Mouse (Mus musculus): ENCODE results near the gene Gm9844. TPM values are rescaled to one million over a fixed set of nuclear protein-coding genes. Genes with fewer than 3 reads are reported as not detected.

Gene Gm9844
- polyA plus RNA-seq, 1 experiment from 2014 or later: 2.7 TPM

GRCm38 (mm10) chr7:24859234-24859633, 2.8 kb upstream of the Gm9844 start:
- H3K4me2 ChIP-seq (ENCODE audit: low read depth, low read length): peak overlapping the region; percentile 38; the same call in 1 of the 2 replicates
- peaks cover 18% of the 10 kb centered on the region for H3K4me1 ChIP-seq (ENCODE audit: insufficient read depth)
- H3K27me3 ChIP-seq (ENCODE audit: insufficient read depth, low read length): no peaks in the 10 kb centered on the region
- H3K27ac ChIP-seq (ENCODE audit: low read depth): peak overlapping the region; percentile 79
- WGBS (ENCODE audit: insufficient replicate concordance): 47% methylated on average over 5 of the region's 5 CpGs
- peak; percentile 57 for DNase-seq
- no peaks in the 10 kb centered on the region for H3K9me3 ChIP-seq (ENCODE audit: low read length)
- no peaks in the 10 kb centered on the region for H3K36me3 ChIP-seq (replicated peaks; ENCODE audit: insufficient read depth, low read length)
- no peak overlapping the region for H3K4me3 ChIP-seq (ENCODE audit: low read depth, low read length)
- TF ChIP-seq CTCF (IDR thresholded peaks at IDR 0.05; ENCODE audit: low read depth): no peak
- peak; percentile 84 for TF ChIP-seq EP300 (IDR thresholded peaks at IDR 0.05; ENCODE audit: low read depth)
- peak; percentile 99 for ATAC-seq
- peak overlapping the region; percentile 40 for H3K9ac ChIP-seq (replicated peaks)

DNA sequence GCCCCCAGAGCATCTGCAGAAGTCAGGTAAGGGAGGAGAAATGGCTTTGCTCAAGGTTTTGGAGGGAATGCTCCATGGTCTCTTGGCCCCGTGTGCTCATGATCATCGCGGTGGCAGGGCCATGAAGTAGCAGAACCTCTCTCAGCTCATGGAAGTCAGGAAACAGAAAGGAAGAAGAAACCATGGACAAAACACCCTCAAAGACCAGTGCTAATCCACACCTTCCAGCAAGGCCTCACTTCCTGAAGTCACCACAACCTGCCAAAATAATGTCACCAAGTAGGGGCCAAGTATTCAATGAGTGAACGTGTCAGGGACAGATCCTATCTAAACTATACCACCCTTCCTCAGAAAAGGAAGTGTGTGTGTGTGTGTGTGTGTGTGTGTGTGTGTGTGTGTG, 840 bp downstream of the Gm9844 start:
- no peak overlapping the region for H3K27ac ChIP-seq (ENCODE audit: low read depth)

DNA sequence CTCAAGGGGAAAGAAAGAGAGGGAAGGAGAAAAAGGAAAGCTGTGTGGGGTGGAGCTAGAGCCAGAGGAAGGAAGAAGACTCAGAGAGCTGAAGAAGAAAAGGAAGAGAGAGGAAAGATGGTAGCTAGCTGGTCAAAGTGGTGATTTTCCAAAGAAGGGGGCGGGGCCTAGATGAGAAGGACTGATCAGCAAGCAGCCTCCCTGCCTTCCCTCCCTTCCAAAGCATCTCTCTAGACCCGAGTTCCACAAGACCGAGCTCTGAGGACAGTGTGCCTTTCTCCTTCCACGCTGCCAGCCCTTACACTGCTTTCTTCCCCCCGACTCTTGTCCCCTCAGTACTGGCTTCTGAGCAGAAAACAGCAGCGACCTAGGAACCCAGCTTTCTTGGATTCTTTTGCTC, 2.1 kb downstream of the Gm9844 start:
- ATAC-seq: no peak

More for the DNA sequence above, 840 bp downstream of the Gm9844 start:
- ATAC-seq (no peak), DNase-seq (no peak)
- Histone ChIP-seq H3K4me2 (ENCODE audit: low read depth, low read length) (no peak overlapping the region), H3K9me3 (ENCODE audit: low read length) (no peaks in the 10 kb centered on the region), H3K4me3 (ENCODE audit: low read depth, low read length) (no peak overlapping the region), H3K27me3 (ENCODE audit: insufficient read depth, low read length) (no peaks in the 10 kb centered on the region), H3K9ac (replicated peaks) (no peak overlapping the region), H3K4me1 (ENCODE audit: insufficient read depth) (peaks cover 10% of the 10 kb centered on the region), H3K36me3 (replicated peaks; ENCODE audit: insufficient read depth, low read length) (no peaks in the 10 kb centered on the region)
- WGBS (ENCODE audit: insufficient replicate concordance): 53% methylated on average over 4 of the region's 4 CpGs
- no peak for TF ChIP-seq EP300 (IDR thresholded peaks at IDR 0.05; ENCODE audit: low read depth)
- TF ChIP-seq CTCF (IDR thresholded peaks at IDR 0.05; ENCODE audit: low read depth): no peak

GRCm38 (mm10) chr7:24869080-24869479, 7.1 kb downstream of the Gm9844 start:
- no peak overlapping the region for H3K4me2 ChIP-seq (ENCODE audit: low read depth, low read length)
- H3K27ac ChIP-seq (ENCODE audit: low read depth): no peak overlapping the region
- no peaks in the 10 kb centered on the region for H3K36me3 ChIP-seq (replicated peaks; ENCODE audit: insufficient read depth, low read length)
- H3K4me3 ChIP-seq (ENCODE audit: low read depth, low read length): no peak overlapping the region
- TF ChIP-seq EP300 (IDR thresholded peaks at IDR 0.05; ENCODE audit: low read depth) (no peak), CTCF (IDR thresholded peaks at IDR 0.05; ENCODE audit: low read depth) (no peak)
- 60% methylated on average over 17 of the region's 17 CpGs for WGBS (ENCODE audit: insufficient replicate concordance)
- H3K9me3 ChIP-seq (ENCODE audit: low read length): no peaks in the 10 kb centered on the region
- no peak for DNase-seq
- H3K27me3 ChIP-seq (ENCODE audit: insufficient read depth, low read length): peaks cover 8% of the 10 kb centered on the region; the same call in 1 of the 2 replicates
- no peak for ATAC-seq
- H3K4me1 ChIP-seq (ENCODE audit: insufficient read depth): no peaks in the 10 kb centered on the region
- no peak overlapping the region for H3K9ac ChIP-seq (replicated peaks)

More for the DNA sequence above, 2.1 kb downstream of the Gm9844 start:
- Histone ChIP-seq H3K9me3 (ENCODE audit: low read length) (no peaks in the 10 kb centered on the region), H3K27me3 (ENCODE audit: insufficient read depth, low read length) (no peaks in the 10 kb centered on the region), H3K9ac (replicated peaks) (no peak overlapping the region), H3K4me3 (ENCODE audit: low read depth, low read length) (no peak overlapping the region), H3K4me1 (ENCODE audit: insufficient read depth) (peaks cover 7% of the 10 kb centered on the region), H3K4me2 (ENCODE audit: low read depth, low read length) (no peak overlapping the region), H3K27ac (ENCODE audit: low read depth) (no peak overlapping the region), H3K36me3 (replicated peaks; ENCODE audit: insufficient read depth, low read length) (no peaks in the 10 kb centered on the region)
- no peak for DNase-seq
- WGBS (ENCODE audit: insufficient replicate concordance): 26% methylated on average over 6 of the region's 6 CpGs
- TF ChIP-seq CTCF (IDR thresholded peaks at IDR 0.05; ENCODE audit: low read depth) (no peak), EP300 (IDR thresholded peaks at IDR 0.05; ENCODE audit: low read depth) (no peak)

DNA sequence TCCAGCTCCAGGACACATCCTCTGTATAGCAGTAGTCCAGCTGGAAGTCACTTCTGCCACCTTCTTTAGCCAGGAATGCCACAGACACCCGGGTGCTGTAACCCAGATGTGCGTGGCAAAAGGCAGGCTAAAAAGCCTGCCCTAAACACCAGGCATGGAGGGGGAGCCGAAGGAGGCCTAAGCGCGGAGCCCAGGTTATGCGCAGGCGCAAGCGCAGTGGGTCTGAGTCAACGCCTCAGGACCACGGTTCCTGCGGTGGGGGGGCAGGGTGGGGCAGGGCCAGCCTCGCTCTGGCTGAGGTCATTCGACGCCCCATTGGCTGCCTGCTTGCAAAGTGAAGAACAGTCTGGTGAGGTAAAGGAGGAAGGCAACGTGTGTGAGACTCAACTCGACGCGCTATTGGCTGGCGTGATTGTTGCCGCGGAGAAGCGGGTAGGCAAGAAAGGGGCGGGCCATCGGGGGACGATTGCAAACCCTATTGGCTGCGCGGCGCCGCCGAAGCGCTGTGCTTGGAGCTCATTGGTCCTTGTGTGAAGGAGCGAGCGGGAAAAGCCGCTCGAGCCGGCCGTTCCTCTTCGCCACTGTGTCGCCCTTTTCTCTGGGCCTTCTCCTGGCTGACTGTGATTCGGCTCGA, 7.6 kb downstream of the Gm9844 start, which contains the start of the genes Lypd4 and Dmrtc2:
TSS of gene Lypd4 (minus strand) at position 410 of the 634 bp plus-strand sequence.
TSS of gene Dmrtc2 (plus strand) at position 526 of the 634 bp plus-strand sequence.
- no peak for DNase-seq
- Histone ChIP-seq H3K9me3 (ENCODE audit: low read length) (no peaks in the 10 kb centered on the region), H3K36me3 (replicated peaks; ENCODE audit: insufficient read depth, low read length) (no peaks in the 10 kb centered on the region), H3K27ac (ENCODE audit: low read depth) (no peak within 1 kb of the TSS), H3K4me3 (ENCODE audit: low read depth, low read length) (no peak within 1 kb of the TSS), H3K4me1 (ENCODE audit: insufficient read depth) (no peaks in the 10 kb centered on the region), H3K27me3 (ENCODE audit: insufficient read depth, low read length) (peaks cover 8% of the 10 kb centered on the region; the same call in 1 of the 2 replicates), H3K9ac (replicated peaks) (no peak within 1 kb of the TSS), H3K4me2 (ENCODE audit: low read depth, low read length) (no peak within 1 kb of the TSS)
- no peak for ATAC-seq
- TF ChIP-seq CTCF (IDR thresholded peaks at IDR 0.05; ENCODE audit: low read depth) (no peak), EP300 (IDR thresholded peaks at IDR 0.05; ENCODE audit: low read depth) (no peak)
- 55% methylated on average over 41 of the region's 41 CpGs for WGBS (ENCODE audit: insufficient replicate concordance)

- Histone ChIP-seq H3K9ac (replicated peaks) (no peak overlapping the region), H3K9me3 (ENCODE audit: low read length) (no peaks in the 10 kb centered on the region), H3K36me3 (replicated peaks; ENCODE audit: insufficient read depth, low read length) (no peaks in the 10 kb centered on the region), H3K27me3 (ENCODE audit: insufficient read depth, low read length) (no peaks in the 10 kb centered on the region), H3K4me3 (ENCODE audit: low read depth, low read length) (no peak overlapping the region), H3K4me2 (ENCODE audit: low read depth, low read length) (no peak overlapping the region), H3K27ac (ENCODE audit: low read depth) (no peak overlapping the region), H3K4me1 (ENCODE audit: insufficient read depth) (no peaks in the 10 kb centered on the region)
- 56% methylated on average over 3 of the region's 3 CpGs for WGBS (ENCODE audit: insufficient replicate concordance)
- DNase-seq (no peak), ATAC-seq (no peak)
- TF ChIP-seq EP300 (IDR thresholded peaks at IDR 0.05; ENCODE audit: low read depth) (no peak), CTCF (IDR thresholded peaks at IDR 0.05; ENCODE audit: low read depth) (no peak)
Measured at GRCm38 (mm10) chr7:24877588-24877987, 15.6 kb downstream of the Gm9844 start.
